Mouse (Mus musculus): ENCODE measurements around the gene Efcab1.
"Not testable (repeated sequence)": the region's sequence is repeated elsewhere in the genome, so short reads cannot be mapped to it uniquely, and the experiment has no call there.

DNA sequence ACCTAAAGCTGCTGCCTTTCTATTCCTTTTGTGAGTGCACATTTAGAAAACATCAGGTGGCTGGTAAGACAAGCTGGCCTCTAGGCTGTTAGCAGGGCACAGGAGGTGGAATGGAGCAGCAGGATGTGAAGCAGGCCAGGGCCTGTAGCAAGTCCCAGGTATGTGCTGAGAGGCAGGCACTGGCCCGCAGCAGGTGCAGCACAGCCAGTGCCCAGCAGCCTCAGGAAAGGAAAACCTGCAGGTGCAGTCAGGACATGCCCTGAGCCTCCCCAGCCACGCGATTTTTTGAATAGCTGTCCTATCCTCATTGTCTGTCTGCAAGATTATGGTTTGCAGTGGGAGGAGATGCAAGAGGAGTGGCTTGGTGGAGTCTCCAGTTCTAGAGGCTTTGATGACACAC, 24.3 kb downstream of the Efcab1 start:
- TF ChIP-seq CTCF (IDR thresholded peaks at IDR 0.05; ENCODE audit: borderline replicate concordance, insufficient read depth, low read depth, low read length); POLR2A (IDR thresholded peaks at IDR 0.05; ENCODE audit: borderline replicate concordance, insufficient read depth, low read length): not testable (repeated sequence)
